Mouse (Mus musculus): ENCODE results near the gene Rnls. TPM values are rescaled to one million over a fixed set of nuclear protein-coding genes. Genes with fewer than 3 reads are reported as not detected.

Gene Rnls
- polyA plus RNA-seq, 1 experiment from 2014 or later = 7.5 TPM

DNA sequence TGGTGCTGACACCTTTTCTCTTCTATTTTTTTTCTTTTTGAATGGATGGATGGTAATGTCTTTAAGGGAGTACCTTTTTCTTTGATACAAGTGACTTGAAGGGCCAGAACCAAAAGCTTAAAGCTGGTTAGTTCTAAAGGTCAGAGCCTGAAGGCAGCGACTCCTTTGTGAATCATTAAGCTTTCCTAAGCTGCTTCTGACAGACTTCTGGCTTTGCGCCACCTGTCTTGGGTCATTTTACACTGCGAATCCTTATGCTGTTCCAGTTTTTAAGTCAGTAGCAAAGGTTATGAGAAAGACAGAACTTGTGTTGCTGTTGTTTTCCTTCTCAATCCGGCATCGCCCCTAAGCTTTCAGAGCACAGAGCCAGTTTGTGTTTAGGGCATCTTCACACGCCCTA lies 168.8 kb downstream of the Rnls start:
- Histone ChIP-seq H3K4me2 (0 out of 2 replicates have a peak overlapping the region, but pooled peaks have one; percentile 22), H3K27me3 (no peaks in the 10 kb centered on the region), H3K4me3 (no peak overlapping the region), H3K4me1 (peaks cover 30% of the 10 kb centered on the region), H3K9me3 (no peaks in the 10 kb centered on the region), H3K36me3 (no peaks in the 10 kb centered on the region), H3K9ac (no peak overlapping the region), H3K27ac (peak overlapping the region; percentile 13; the same call in 1 of the 2 replicates)
- WGBS = 51% methylated on average over 6 of the region's 6 CpGs
- ATAC-seq (ENCODE audit: insufficient number of reproducible peaks, insufficient read depth, low FRiP score, low TSS enrichment, low read depth) = no peak

DNA sequence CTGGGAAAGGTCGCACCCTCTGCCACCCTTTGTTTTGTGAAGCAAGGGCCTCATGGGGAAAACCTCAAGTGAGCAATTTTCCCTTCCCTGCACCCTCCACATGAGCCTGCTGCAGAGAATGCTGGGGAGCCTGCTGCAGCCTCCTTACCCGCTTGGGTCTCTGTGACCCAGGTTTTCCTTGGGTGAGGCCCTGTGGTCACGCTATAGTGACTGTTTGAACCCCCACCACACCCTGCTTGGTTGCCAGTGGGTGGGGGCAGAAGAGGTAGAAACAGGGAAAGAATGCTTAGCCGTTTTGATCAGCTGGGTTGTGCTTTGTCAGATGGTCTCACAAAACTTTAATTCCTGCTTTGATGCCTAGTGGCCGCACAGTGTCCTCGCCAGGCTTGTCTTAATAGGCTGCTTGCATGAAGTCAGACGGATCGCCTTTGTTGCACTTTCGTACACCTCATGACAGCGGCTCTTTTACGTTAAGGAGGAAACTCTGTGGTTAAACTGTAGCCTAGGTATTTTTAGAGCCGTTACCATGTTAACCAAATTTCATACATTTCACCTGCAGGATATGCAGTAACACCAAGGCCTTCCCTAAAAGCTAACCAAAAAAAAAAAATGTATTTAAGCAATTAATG lies 169.4 kb downstream of the Rnls start:
- no peak overlapping the region for H3K4me3 ChIP-seq
- no peak overlapping the region for H3K27ac ChIP-seq
- H3K4me1 ChIP-seq = peaks cover 30% of the 10 kb centered on the region
- WGBS = 51% methylated on average over 12 of the region's 12 CpGs
- H3K9me3 ChIP-seq = no peaks in the 10 kb centered on the region
- no peak overlapping the region for H3K9ac ChIP-seq
- H3K27me3 ChIP-seq = no peaks in the 10 kb centered on the region
- no peaks in the 10 kb centered on the region for H3K36me3 ChIP-seq
- H3K4me2 ChIP-seq = no peak overlapping the region
- no peak for ATAC-seq (ENCODE audit: insufficient number of reproducible peaks, insufficient read depth, low FRiP score, low TSS enrichment, low read depth)

DNA sequence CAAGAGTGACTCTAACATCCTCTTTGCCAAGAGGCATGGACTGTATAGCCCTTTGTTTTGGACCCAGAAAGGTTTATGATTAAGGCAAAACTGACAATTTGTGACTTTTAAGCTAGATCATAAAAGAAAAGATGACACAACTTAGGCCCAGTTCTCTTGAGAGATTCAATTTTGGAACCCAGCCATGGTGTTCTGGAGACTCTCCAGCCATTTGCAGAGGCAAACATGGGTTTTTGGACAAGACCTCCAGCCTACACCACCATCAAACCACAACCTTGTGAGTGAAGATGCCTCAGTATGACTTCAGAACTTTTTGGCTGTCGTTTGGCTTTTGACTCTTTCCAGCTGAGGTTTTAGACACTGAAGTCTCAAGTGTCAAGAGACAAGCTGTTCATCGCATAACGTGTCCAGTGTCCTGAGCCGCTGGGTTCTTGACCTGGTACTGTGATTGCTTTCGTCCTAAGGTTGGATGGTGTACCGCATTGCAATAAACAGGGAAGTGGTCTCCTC lies 174.2 kb downstream of the Rnls start:
- ATAC-seq (ENCODE audit: insufficient number of reproducible peaks, insufficient read depth, low FRiP score, low TSS enrichment, low read depth) = no peak
- Histone ChIP-seq H3K27me3 (no peaks in the 10 kb centered on the region), H3K4me1 (peaks cover 5% of the 10 kb centered on the region), H3K4me3 (no peak overlapping the region), H3K4me2 (no peak overlapping the region), H3K9ac (no peak overlapping the region), H3K36me3 (no peaks in the 10 kb centered on the region), H3K9me3 (no peaks in the 10 kb centered on the region), H3K27ac (no peak overlapping the region)
- WGBS = 88% methylated on average over 6 of the region's 6 CpGs

DNA sequence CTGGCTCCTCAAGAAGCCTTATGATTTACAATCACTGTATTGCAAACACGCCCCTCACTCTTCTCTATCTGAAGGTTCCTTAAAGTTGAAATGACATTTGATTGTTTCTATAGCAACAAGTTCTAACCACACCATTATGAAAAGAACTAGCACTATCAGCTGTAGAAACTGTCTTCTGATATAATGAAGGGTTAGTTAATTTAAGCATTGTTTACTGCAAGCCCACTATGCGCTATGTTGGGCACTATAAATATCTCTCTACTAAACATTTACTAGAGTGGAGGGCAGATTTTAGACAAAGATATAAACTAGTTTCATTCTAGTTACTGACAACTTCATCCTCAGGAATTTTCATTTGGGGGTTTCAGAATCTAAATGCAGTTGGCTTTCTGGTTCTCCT lies 182.4 kb downstream of the Rnls start:
- Histone ChIP-seq H3K4me1 (0 out of 2 replicates have a peak, but pooled peaks cover 5% of the 10 kb centered on the region), H3K27me3 (no peaks in the 10 kb centered on the region), H3K4me2 (no peak overlapping the region), H3K36me3 (no peaks in the 10 kb centered on the region), H3K9me3 (no peaks in the 10 kb centered on the region), H3K9ac (no peak overlapping the region), H3K4me3 (no peak overlapping the region), H3K27ac (no peak overlapping the region)
- 90% methylated on average over 2 of the region's 2 CpGs for WGBS
- no peak for ATAC-seq (ENCODE audit: insufficient number of reproducible peaks, insufficient read depth, low FRiP score, low TSS enrichment, low read depth)

DNA sequence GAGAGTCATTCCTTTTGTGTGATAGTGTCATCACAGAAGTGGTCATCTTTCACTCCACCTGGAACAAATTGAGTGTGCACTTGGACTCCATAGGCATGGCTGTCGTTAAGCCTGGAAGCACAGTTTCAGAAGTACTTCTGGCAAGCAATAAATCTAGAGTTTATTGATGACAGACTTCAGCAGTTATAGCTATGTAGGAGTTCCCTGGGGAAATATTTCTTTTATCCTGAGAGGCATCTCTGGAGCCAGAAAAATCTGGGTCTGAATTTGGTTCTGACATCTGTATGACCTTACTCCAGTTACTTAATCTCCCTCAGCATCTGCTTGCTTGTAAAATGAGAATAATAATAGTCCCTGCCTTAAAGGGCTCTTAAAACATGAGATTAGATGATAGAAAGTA lies 184.1 kb downstream of the Rnls start:
- WGBS = 21% methylated on average over 1 of the region's 1 CpGs
- no peak overlapping the region for H3K4me3 ChIP-seq
- no peaks in the 10 kb centered on the region for H3K27me3 ChIP-seq
- no peaks in the 10 kb centered on the region for H3K9me3 ChIP-seq
- H3K36me3 ChIP-seq = no peaks in the 10 kb centered on the region
- no peak overlapping the region for H3K27ac ChIP-seq
- ATAC-seq (ENCODE audit: insufficient number of reproducible peaks, insufficient read depth, low FRiP score, low TSS enrichment, low read depth) = no peak
- no peak overlapping the region for H3K9ac ChIP-seq
- H3K4me2 ChIP-seq = no peak overlapping the region
- H3K4me1 ChIP-seq = 0 out of 2 replicates have a peak, but pooled peaks cover 5% of the 10 kb centered on the region

DNA sequence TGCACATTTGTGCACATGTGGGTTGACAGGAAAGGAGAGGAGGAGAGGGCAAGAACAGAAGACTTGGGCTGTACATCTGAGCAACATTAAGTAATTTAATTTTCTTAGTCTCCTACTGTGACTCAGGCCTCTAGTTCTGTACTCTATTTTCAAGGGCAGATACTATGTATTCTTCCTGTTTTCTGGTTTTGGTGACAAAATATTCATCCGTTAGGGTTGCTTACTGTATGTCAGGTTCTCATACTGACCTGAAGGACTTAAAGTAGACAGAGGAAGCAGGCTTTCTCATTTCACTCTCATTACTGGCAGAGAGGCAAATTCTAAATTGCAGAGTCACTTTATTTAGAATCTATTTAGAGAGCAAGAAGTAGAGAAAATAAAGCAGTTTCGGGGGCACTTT lies 186.7 kb downstream of the Rnls start:
- no peak for ATAC-seq (ENCODE audit: insufficient number of reproducible peaks, insufficient read depth, low FRiP score, low TSS enrichment, low read depth)
- Histone ChIP-seq H3K4me1 (0 out of 2 replicates have a peak, but pooled peaks cover 5% of the 10 kb centered on the region), H3K4me2 (no peak overlapping the region), H3K36me3 (no peaks in the 10 kb centered on the region), H3K27ac (no peak overlapping the region), H3K4me3 (no peak overlapping the region), H3K9ac (no peak overlapping the region), H3K9me3 (no peaks in the 10 kb centered on the region), H3K27me3 (no peaks in the 10 kb centered on the region)
- 63% methylated on average over 2 of the region's 2 CpGs for WGBS

DNA sequence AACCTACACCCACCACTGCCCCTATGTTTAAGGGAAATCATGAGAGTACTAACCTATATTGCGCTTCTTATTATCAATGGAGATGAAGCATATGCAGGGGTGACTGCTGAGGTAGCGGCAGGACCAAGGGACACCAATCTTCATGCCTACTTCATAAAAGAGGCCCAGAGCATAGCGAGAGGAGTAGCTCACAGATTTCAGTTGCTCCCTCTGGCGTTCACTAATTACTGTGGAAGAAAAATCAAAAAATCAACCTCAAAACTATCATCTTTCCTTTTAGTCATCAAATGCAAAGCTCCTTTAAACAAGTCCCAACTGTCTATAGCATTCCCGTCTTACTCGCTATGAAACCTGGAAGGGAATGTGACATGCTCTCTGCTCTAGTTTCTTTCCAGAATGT lies 189.7 kb downstream of the Rnls start:
- no peak for ATAC-seq (ENCODE audit: insufficient number of reproducible peaks, insufficient read depth, low FRiP score, low TSS enrichment, low read depth)

DNA sequence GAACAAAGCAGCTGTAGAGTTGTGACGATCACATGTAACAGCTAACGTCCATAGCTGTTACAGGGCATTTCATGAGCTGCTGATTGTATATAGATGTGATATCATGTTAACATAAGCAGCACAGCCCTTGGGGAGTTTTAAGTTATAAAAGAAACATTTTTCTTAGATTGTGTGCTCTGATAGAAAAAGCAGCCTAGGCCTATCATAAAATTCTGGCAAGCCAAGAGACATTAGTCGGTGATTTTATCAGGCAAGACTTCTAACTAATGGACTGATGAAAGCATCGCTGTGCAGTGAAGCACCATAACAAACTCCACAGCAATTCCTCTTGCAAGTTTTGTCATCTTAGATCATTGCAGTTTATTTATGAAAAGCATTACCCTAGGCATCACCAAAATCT lies 190.9 kb downstream of the Rnls start:
- Histone ChIP-seq H3K27ac (no peak overlapping the region), H3K27me3 (no peaks in the 10 kb centered on the region), H3K9ac (no peak overlapping the region), H3K4me1 (no peaks in the 10 kb centered on the region), H3K4me3 (no peak overlapping the region), H3K9me3 (no peaks in the 10 kb centered on the region), H3K36me3 (no peaks in the 10 kb centered on the region), H3K4me2 (no peak overlapping the region)
- ATAC-seq (ENCODE audit: insufficient number of reproducible peaks, insufficient read depth, low FRiP score, low TSS enrichment, low read depth) = no peak
- WGBS = 48% methylated on average over 4 of the region's 4 CpGs

More for the DNA sequence above, 189.7 kb downstream of the Rnls start:
- no peak overlapping the region for H3K9ac ChIP-seq
- no peaks in the 10 kb centered on the region for H3K4me1 ChIP-seq
- H3K4me3 ChIP-seq = no peak overlapping the region
- H3K27ac ChIP-seq = no peak overlapping the region
- no peaks in the 10 kb centered on the region for H3K9me3 ChIP-seq
- 68% methylated on average over 6 of the region's 6 CpGs for WGBS
- H3K27me3 ChIP-seq = no peaks in the 10 kb centered on the region
- no peaks in the 10 kb centered on the region for H3K36me3 ChIP-seq
- no peak overlapping the region for H3K4me2 ChIP-seq

DNA sequence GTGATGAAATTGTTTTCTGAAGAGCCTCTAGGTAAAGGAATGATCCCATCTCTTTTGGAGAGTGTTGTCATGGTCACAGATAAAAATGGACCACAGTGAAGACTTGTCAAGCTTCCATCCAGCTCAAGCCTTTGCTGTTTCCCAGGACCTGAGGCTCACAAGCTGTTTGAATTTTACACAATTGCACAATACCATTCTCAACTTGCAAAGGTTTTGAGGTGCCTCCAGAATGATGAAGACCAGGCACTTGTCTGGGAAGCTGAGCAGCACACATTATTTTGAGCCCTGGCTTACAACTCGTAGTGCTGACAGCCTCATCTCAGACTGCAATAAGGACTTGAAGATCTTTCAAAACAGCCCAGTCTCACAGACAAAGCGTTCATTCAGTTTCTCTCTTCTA lies 200.0 kb downstream of the Rnls start:
- WGBS = 46% methylated on average over 2 of the region's 2 CpGs
- no peaks in the 10 kb centered on the region for H3K9me3 ChIP-seq
- no peak overlapping the region for H3K27ac ChIP-seq

DNA sequence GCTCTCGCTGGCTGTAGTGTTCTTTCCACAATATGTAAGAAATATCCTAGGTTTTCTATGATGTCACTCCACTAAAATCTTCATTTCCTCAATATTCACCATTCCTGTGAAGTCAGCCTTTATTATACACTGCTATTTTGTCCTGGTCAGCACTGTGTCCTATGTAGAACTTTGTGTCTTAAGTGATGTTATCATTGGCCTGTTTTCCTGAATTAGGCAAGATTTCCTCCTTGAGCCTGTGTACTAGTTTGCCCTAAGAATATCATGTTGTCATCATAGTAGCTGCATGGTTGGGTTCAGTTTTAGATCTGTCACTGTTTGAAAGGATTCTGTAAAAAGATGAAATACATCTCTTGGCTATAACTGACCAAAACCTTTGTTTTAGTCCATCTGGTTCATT lies 203.3 kb downstream of the Rnls start:
- ATAC-seq (ENCODE audit: insufficient number of reproducible peaks, insufficient read depth, low FRiP score, low TSS enrichment, low read depth) = no peak
- Histone ChIP-seq H3K4me1 (no peaks in the 10 kb centered on the region), H3K4me3 (no peak overlapping the region), H3K36me3 (no peaks in the 10 kb centered on the region), H3K27ac (no peak overlapping the region), H3K4me2 (no peak overlapping the region), H3K9ac (no peak overlapping the region), H3K27me3 (no peaks in the 10 kb centered on the region), H3K9me3 (no peaks in the 10 kb centered on the region)
- WGBS = 41% methylated on average over 1 of the region's 1 CpGs

More for the DNA sequence above, 200.0 kb downstream of the Rnls start:
- no peak for ATAC-seq (ENCODE audit: insufficient number of reproducible peaks, insufficient read depth, low FRiP score, low TSS enrichment, low read depth)
- no peaks in the 10 kb centered on the region for H3K4me1 ChIP-seq
- no peaks in the 10 kb centered on the region for H3K36me3 ChIP-seq
- H3K27me3 ChIP-seq = no peaks in the 10 kb centered on the region
- no peak overlapping the region for H3K4me3 ChIP-seq
- no peak overlapping the region for H3K4me2 ChIP-seq
- H3K9ac ChIP-seq = no peak overlapping the region

DNA sequence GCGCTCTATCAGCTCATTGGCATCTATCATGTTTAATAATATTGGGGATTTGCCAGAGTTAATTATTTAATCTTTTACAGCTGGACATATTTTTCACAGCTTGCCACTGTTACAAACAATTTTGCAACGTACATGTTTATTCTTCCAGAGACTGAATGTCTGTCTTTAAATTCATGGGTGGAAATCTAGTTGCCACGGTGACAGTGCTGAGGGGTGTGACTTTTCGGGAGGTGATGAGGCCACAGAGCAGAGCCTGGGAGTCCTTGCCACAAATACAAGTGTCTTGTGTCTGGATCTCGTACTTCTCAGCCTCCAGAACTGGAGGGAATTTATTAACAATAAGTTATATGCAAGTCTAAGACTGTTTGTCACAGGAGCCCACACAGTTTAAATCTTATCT lies 212.5 kb downstream of the Rnls start:
- no peak overlapping the region for H3K27ac ChIP-seq
- no peak overlapping the region for H3K4me2 ChIP-seq
- H3K36me3 ChIP-seq = no peaks in the 10 kb centered on the region
- 61% methylated on average over 5 of the region's 5 CpGs for WGBS
- no peaks in the 10 kb centered on the region for H3K9me3 ChIP-seq
- no peaks in the 10 kb centered on the region; the same call in 1 of the 2 replicates for H3K27me3 ChIP-seq
- H3K4me3 ChIP-seq = no peak overlapping the region
- H3K4me1 ChIP-seq = peaks cover 6% of the 10 kb centered on the region; the same call in 1 of the 2 replicates
- H3K9ac ChIP-seq = no peak overlapping the region
- ATAC-seq (ENCODE audit: insufficient number of reproducible peaks, insufficient read depth, low FRiP score, low TSS enrichment, low read depth) = no peak

DNA sequence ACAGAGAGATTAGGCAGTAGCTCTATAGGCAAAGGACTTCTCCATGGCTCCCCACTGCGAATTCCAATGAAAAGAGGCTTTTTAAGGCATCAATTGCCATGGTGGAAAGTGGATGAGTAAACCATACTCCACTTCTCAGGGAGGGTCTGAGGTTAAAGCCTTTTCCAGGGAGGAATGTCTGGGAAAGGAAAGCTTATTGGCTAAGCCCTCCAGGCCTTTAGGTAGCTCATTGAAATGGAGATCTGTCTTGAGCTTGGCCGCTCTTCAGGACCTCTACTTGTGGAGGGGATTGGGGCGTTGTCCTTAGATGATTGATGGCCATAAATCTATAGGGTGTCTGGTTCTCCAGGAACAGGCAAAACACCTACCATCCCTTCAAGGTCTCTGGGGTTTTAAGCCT lies 213.2 kb downstream of the Rnls start:
- ATAC-seq (ENCODE audit: insufficient number of reproducible peaks, insufficient read depth, low FRiP score, low TSS enrichment, low read depth) = no peak
- no peak overlapping the region for H3K4me2 ChIP-seq
- no peaks in the 10 kb centered on the region for H3K9me3 ChIP-seq
- peaks cover 6% of the 10 kb centered on the region; the same call in 1 of the 2 replicates for H3K4me1 ChIP-seq
- no peak overlapping the region for H3K4me3 ChIP-seq
- H3K27ac ChIP-seq = no peak overlapping the region
- H3K36me3 ChIP-seq = no peaks in the 10 kb centered on the region
- no peak overlapping the region for H3K9ac ChIP-seq
- 59% methylated on average over 3 of the region's 3 CpGs for WGBS
- H3K27me3 ChIP-seq = no peaks in the 10 kb centered on the region; the same call in 1 of the 2 replicates

Measured in embryonic facial prominence, embryonic 13.5 days (tissue).